Mouse (Mus musculus): ENCODE measurements around the gene Cd300ld5.
"Not testable (repeated sequence)": the region's sequence is repeated elsewhere in the genome, so short reads cannot be mapped to it uniquely, and the experiment has no call there.

The Cd300ld5 gene

GRCm38 (mm10) chr11:115037669-115038068, at the start of gene Cd300ld5:
Cd300ld5 (minus strand) TSS chr11:115037769.
- DNase-seq (ENCODE audit: extremely low read depth, low read depth, low spot score): not testable (repeated sequence)

GRCm38 (mm10) chr11:115086213-115086612, 48.6 kb upstream of the Cd300ld5 start:
- no peak for DNase-seq (ENCODE audit: extremely low read depth, low read depth, low spot score)

GRCm38 (mm10) chr11:115085064-115085463, 47.5 kb upstream of the Cd300ld5 start:
- DNase-seq (ENCODE audit: extremely low read depth, low read depth, low spot score): no peak

- no peak for DNase-seq (ENCODE audit: extremely low read depth, low read depth, low spot score)
Measured at GRCm38 (mm10) chr11:115084595-115084994, 47.0 kb upstream of the Cd300ld5 start.

- no peak for DNase-seq (ENCODE audit: extremely low read depth, low read depth, low spot score)
Measured at GRCm38 (mm10) chr11:115083376-115084139, 46.0 kb upstream of the Cd300ld5 start.

GRCm38 (mm10) chr11:115082196-115082595, 44.6 kb upstream of the Cd300ld5 start:
- no peak for DNase-seq (ENCODE audit: extremely low read depth, low read depth, low spot score)

GRCm38 (mm10) chr11:115081373-115081772, 43.8 kb upstream of the Cd300ld5 start:
- no peak for DNase-seq (ENCODE audit: extremely low read depth, low read depth, low spot score)

- DNase-seq (ENCODE audit: extremely low read depth, low read depth, low spot score): no peak
Measured at GRCm38 (mm10) chr11:115080886-115081285, 43.3 kb upstream of the Cd300ld5 start.

- no peak for DNase-seq (ENCODE audit: extremely low read depth, low read depth, low spot score)
Measured at GRCm38 (mm10) chr11:115078680-115079079, 41.1 kb upstream of the Cd300ld5 start.

- no peak for DNase-seq (ENCODE audit: extremely low read depth, low read depth, low spot score)
Measured at GRCm38 (mm10) chr11:115077436-115077835, 39.9 kb upstream of the Cd300ld5 start.

- DNase-seq (ENCODE audit: extremely low read depth, low read depth, low spot score): no peak
Measured at GRCm38 (mm10) chr11:115075859-115076258, 38.3 kb upstream of the Cd300ld5 start.

GRCm38 (mm10) chr11:115075407-115075806, 37.8 kb upstream of the Cd300ld5 start:
- no peak for DNase-seq (ENCODE audit: extremely low read depth, low read depth, low spot score)

- DNase-seq (ENCODE audit: extremely low read depth, low read depth, low spot score): no peak
Measured at GRCm38 (mm10) chr11:115073002-115073401, 35.4 kb upstream of the Cd300ld5 start.

- DNase-seq (ENCODE audit: extremely low read depth, low read depth, low spot score): peak; percentile 1
Measured at GRCm38 (mm10) chr11:115071631-115072294, 34.2 kb upstream of the Cd300ld5 start.

- no peak for DNase-seq (ENCODE audit: extremely low read depth, low read depth, low spot score)
Measured at GRCm38 (mm10) chr11:115071015-115071551, 33.5 kb upstream of the Cd300ld5 start.

- no peak for DNase-seq (ENCODE audit: extremely low read depth, low read depth, low spot score)
Measured at GRCm38 (mm10) chr11:115066768-115067167, 29.2 kb upstream of the Cd300ld5 start.

GRCm38 (mm10) chr11:115062077-115062476, 24.5 kb upstream of the Cd300ld5 start, which contains the start of gene Cd300e:
Cd300e (minus strand) TSS chr11:115062177.
- DNase-seq (ENCODE audit: extremely low read depth, low read depth, low spot score): no peak

GRCm38 (mm10) chr11:115059797-115060196, 22.2 kb upstream of the Cd300ld5 start:
- DNase-seq (ENCODE audit: extremely low read depth, low read depth, low spot score): no peak

GRCm38 (mm10) chr11:115058701-115059100, 21.1 kb upstream of the Cd300ld5 start:
- DNase-seq (ENCODE audit: extremely low read depth, low read depth, low spot score): no peak

GRCm38 (mm10) chr11:115054537-115054936, 17.0 kb upstream of the Cd300ld5 start:
- DNase-seq (ENCODE audit: extremely low read depth, low read depth, low spot score): no peak

- DNase-seq (ENCODE audit: extremely low read depth, low read depth, low spot score): no peak
Measured at GRCm38 (mm10) chr11:115052991-115053390, 15.4 kb upstream of the Cd300ld5 start.

- DNase-seq (ENCODE audit: extremely low read depth, low read depth, low spot score): no peak
Measured at GRCm38 (mm10) chr11:115052206-115052605, 14.6 kb upstream of the Cd300ld5 start.

All from fat pad, adult 2 months (tissue).